Mouse (Mus musculus): Measurements from ENCODE around the gene Tescl.

Gene Tescl

DNA sequence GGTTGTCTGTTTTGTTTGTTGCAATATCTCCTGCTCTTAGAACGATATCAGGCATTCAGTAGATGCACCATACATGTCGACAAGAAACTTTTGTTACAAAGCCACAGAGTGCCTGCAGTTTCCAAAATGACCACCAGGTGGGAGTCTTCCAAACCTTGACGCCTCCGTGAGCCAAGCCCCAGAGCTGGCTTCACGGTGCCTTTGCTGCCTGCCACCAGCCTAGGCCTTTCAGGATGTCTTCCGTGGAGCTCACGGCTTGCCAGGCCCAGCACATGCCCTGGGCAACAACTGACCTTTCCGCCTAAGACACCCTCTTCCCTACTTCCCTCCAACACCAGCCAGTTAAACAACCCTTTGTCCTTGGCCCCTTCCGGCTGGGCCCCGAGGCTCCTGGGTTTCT lies 31.1 kb upstream of the Tescl start:
- DNase-seq (ENCODE audit: inconsistent age in 2 of 2, low spot score in 1 of 2), result peak; percentile 83 to 94

GRCm38 (mm10) chr7:24363228-24363627 lies 29.5 kb upstream of the Tescl start:
- peak in 1 of 2 experiments; percentile 69 for DNase-seq (ENCODE audit: inconsistent age in 2 of 2, low spot score in 1 of 2)

GRCm38 (mm10) chr7:24361001-24361400 lies 27.3 kb upstream of the Tescl start:
- no peak for DNase-seq (ENCODE audit: inconsistent age in 2 of 2, low spot score in 1 of 2)

GRCm38 (mm10) chr7:24359269-24359668 lies 25.5 kb upstream of the Tescl start:
- DNase-seq (ENCODE audit: inconsistent age in 2 of 2, low spot score in 1 of 2), result peak in 1 of 2 experiments; percentile 74

- DNase-seq (ENCODE audit: inconsistent age in 2 of 2, low spot score in 1 of 2), result peak in 1 of 2 experiments; percentile 30
These were observed 24.2 kb upstream of the Tescl start for GRCm38 (mm10) chr7:24357899-24358298.

DNA sequence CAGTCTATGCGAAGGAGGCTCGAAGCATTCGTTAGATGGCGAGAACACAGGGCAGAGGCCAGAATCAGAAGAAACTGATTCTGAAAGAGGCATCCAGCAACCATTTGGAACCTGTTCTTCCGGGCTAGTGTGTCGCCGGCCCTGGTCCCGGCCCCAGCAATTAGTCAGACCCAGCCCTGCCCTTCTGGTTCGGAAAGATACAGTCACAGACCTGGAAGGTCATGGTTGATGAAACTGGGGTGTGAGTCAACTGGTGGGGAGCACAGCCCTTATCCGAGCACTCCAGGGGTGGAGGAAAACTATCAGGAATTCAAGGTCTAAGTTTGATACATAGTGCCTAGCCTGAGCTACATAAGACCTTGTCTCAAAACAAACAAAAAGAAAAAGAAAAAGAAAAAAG lies 22.3 kb upstream of the Tescl start:
- peak; percentile 73 to 81 for DNase-seq (ENCODE audit: inconsistent age in 2 of 2, low spot score in 1 of 2)

- DNase-seq (ENCODE audit: inconsistent age in 2 of 2, low spot score in 1 of 2), result no peak
These were observed 21.9 kb upstream of the Tescl start for GRCm38 (mm10) chr7:24355646-24356045.

DNA sequence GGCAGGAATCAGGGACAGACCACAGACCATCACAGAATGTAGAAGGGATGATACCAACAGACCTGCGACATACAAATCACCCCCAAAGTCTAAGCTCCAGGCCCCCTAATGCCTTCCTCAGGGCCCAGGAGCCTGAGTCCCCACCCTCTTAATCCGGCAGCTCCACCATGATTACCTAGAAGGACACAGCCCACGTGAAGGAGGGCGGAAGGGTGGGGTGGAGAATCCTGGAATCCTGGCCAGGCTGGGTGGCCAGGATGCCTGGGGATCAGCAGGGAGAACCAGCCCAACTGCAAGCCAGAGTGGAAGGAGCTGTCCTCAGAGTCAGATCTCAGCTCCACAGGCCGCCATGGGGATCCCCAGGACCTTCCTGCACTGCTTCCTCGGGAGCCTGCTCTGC lies 15.2 kb upstream of the Tescl start, which contains the start of gene Lypd5:
Gene Lypd5, plus strand, starts transcription at position 301 of the 400 bp plus-strand sequence.
- DNase-seq (ENCODE audit: inconsistent age in 2 of 2, low spot score in 1 of 2), result no peak

DNA sequence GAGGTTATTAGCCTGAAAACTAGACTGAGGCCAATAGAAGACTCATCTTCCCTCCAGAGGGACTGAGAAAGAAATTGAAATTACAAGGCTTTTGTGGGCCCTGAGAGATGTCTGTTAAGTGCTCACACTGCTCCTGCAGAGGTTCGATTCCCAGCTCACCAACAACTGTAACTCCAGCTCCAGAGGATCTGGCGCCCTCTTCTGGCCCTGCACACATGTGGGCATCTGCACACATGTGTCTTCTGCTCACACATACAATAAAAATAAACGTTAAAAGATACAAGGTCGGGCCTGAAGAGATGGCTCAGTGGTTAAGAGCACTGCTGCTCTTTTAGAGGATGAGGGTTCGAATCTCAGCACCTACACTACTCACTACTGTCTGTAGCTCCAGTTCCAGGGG lies 12.7 kb upstream of the Tescl start:
- DNase-seq (ENCODE audit: inconsistent age in 2 of 2, low spot score in 1 of 2), result no peak

DNA sequence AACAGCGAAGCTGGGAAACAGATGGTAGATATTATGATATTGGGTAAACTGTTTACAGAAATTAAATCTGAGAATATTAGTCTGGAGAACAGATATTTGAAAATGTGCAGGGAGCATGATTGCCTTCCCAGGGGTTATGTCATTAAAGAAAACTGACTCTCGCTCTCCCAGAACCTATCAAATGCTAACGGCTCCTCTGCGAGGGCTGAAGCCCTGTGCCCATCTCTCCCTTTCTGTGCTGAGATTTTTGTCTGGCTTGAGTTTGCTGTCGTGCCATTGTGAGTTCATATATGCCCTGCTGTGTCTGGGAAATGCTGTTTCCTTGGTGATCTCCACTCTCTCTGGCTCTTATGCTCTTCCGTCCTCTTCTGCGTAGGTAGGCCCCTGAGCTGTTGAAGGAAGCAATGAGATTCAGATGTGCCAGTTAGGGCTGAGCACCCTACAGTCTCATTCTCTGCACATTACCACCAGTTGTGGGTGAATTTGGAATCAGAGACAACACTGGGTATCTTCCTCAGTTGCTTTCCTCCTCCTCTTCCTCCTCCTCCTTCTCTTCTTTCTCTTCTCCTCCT lies 10.1 kb upstream of the Tescl start:
- DNase-seq (ENCODE audit: inconsistent age in 2 of 2, low spot score in 1 of 2), result no peak

DNA sequence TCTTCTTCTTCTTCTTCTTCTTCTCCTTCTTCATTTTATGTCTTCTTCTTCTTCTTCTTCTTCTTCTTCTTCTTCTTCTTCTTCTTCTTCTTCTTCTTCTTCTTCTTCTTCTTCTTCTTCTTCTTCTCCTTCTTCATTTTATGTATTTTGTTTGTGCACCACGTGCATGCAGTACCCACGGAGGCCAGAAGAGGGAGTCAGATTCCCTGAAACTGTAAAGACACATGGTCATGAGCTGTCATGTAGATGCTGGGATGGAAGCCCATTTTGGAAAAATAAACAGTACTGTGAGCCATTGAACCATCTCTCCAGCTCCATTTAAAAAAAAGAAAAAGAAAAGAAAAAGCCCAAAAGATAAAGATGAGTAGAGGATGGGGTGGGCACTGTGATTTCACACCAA lies 4.5 kb upstream of the Tescl start:
- no peak for DNase-seq (ENCODE audit: inconsistent age in 2 of 2, low spot score in 1 of 2)

DNA sequence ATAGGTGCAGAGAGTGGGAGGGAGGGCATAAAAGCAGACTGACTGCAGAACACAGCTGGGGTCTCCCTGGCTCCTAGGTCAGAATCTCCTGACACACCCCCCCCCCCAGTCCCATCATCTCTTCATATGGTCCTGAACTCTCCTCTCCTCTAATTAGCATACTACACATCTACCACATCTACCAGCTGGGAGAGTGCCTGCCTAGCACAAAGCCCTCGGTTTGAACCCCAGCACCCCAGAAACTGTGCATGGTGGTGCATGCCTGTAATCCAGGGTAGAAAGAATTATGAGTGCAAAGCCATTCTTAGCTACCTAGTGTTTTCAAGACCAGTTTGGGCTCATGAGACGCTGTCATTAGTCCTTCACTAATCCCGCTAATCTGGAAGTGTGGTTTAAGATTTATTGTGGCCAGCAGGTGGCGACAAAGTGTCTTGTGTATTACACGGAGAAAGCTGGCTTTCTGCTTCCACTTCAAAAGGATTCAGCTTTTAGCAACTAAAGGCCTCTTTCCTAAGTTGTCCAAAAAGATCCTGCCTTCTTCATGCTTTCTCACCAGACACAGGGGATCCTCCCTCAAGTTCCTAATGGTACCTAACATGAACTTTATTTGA lies 2.1 kb upstream of the Tescl start:
- peak; percentile 62 to 88 for DNase-seq (ENCODE audit: inconsistent age in 2 of 2, low spot score in 1 of 2)

- no peak for DNase-seq (ENCODE audit: inconsistent age in 2 of 2, low spot score in 1 of 2)
These were observed 6.3 kb downstream of the Tescl start for GRCm38 (mm10) chr7:24327281-24327975.

DNA sequence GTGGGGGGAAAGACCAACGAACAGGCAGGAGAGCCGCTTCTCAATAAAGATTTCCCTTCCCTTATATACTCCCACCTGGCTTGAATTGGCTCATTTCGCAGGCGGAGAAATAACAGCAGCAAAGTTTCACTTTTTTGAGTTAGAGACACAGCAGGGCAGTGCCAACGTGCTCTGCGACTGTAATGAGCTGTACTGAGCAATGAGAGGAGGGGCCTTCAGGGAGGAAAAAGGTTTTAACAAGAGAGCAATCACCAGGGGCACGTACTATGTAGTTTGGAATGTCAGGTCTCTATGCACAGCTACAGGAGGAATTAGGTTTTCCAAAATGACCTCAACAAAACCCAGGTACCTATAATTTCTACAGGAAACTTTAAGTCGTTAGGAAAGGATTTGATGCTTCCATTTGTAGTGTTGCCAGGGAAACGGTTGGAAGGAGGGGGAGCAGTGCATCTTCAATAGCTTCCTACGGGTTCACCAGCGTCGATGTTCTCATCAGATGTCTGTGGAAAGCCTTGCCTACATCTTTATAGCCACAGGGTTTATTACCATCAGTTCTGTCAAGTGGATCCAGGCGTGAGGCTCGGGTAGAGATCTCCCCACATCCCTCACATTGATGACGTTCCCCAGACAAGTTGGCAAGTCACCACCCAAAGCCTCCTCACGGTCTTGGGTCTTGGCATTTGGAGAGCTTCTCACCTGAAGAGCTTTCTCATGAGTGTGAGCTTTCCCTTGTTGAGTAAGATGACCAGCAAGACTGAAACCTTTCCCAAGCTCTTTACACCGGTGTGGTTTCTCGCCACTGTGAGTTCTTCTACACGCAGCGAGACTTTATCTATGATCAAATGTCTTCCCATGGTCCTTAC lies 7.2 kb downstream of the Tescl start:
- no peak for DNase-seq (ENCODE audit: inconsistent age in 2 of 2, low spot score in 1 of 2)

- no peak for DNase-seq (ENCODE audit: inconsistent age in 2 of 2, low spot score in 1 of 2)
These were observed 8.0 kb downstream of the Tescl start for GRCm38 (mm10) chr7:24325675-24326128.

- peak in 1 of 2 experiments; percentile 39 for DNase-seq (ENCODE audit: inconsistent age in 2 of 2, low spot score in 1 of 2)
These were observed 8.5 kb downstream of the Tescl start for GRCm38 (mm10) chr7:24325197-24325596.

DNA sequence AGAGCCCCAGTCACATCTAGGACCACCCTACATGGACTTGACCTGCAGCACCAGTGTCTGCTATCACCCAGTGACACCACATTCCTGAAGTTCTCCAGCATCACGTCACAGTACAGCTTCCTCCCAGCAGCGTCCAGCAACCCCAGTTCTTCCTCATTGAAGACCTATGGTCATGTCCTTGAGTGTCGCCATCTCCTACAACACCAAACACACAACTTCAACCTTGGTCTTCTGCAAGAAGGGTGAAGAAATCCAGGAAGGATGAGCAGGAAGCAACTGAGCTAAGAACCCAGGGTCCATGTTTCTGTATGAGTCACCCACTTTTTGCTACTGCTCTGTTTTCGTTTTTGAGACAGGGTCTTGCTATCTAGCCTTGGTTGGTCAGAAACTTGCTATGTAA lies 11.1 kb downstream of the Tescl start:
- DNase-seq (ENCODE audit: inconsistent age in 2 of 2, low spot score in 1 of 2), result no peak

DNA sequence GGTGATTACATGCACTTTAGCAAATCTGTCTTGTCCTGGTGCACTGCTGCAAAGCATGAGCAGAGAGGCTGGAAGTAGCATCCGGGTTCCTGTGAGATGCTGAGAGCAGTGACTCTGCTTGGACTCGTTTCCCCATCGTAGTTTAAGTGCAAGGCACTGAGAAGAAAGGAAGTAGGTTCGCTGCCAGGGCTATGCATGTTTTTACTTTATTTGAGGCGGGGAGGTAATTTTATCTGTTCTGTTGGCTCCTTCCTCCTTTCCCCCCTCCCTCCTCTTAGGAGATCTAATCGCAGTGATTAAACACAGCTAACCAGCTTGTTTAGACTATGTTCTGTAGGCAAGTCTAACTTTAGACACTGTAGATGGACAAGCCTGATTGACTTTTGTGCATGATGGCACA lies 14.8 kb downstream of the Tescl start:
- no peak for DNase-seq (ENCODE audit: inconsistent age in 2 of 2, low spot score in 1 of 2)

GRCm38 (mm10) chr7:24316567-24317092 lies 17.1 kb downstream of the Tescl start, which contains the start of gene Zfp94:
Zfp94 (minus strand) TSS chr7:24316666.
- peak; percentile 96 to 98 for DNase-seq (ENCODE audit: inconsistent age in 2 of 2, low spot score in 1 of 2)

DNA sequence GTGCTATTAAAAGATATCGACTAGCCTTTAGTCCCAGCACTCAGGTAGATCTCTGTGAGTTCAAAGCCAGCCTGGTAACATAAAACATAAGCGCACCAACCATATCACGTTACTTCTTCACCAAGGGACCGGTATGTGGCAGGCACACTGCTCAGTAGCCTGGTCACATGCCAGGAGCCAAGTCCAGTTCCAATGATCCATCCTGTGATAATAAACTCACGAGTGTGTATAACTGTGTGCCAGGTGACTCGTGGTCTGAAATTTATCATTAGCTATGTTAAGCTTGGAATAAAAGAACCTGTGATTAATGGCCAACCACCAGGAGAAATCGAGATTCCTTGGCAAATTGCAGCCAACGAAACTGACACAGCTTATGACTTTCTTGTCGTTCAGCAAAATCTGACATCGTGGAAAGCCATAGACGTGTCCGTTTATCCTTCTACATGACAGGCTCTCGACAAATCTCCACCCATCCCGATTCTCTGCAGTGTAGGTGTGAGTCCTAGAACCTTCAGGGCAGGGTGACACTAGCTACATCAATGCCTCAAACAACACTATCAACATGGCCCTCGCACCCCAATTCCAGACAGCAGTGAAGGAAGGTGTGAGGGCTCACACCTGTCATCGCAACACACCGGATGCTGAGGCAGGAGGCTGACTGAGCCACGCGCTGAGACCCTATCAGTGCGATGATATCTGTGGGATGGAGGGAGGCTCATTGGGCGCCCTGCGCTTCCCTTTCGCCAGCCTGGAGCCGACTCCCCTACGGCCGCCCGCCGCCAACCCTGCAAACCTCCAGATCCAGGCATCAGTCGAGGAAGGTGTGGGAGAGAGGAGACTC lies 17.8 kb downstream of the Tescl start:
- DNase-seq (ENCODE audit: inconsistent age in 2 of 2, low spot score in 1 of 2), result no peak
